Comparison of ENCODE assay signal across 8 mouse cellular contexts in the genomic region with DNA sequence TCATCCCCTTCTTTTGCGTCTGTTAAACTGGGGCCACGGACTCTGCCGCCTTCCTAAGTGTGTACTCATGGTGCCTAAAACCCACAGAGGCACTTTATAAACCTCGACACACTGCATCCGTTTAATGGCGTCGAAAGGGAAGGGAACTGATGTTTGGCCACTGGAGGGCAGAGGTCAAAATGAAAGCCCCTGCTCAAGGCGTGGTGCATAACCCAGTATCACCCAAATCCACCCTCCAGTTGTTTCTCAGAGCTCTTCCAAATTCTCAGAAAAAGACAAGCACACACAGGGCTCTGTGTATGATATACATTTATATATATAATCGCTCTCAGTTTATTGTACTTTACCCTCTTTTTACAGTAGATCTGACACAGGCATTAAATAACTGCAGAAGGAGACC. TPM values are rescaled to one million over a fixed set of nuclear protein-coding genes. Genes with fewer than 3 reads are reported as not detected.
A peak's percentile ranks its signal among the peaks of the same experiment; 100 is the strongest.
DNase-seq lines count a peak whose midpoint lies in the region; ATAC-seq and TF ChIP-seq lines count a peak whose summit lies in the region.

No protein-coding gene starts in this region.

- no peak for TF ChIP-seq CTCF in gastrocnemius, adult 2 months (IDR thresholded peaks at IDR 0.05)

- H3K4me2 ChIP-seq in midbrain, embryonic 11.5 days = no peak overlapping the region
- no peak overlapping the region for H3K4me2 ChIP-seq in limb, embryonic 15.5 days

- H3K9ac ChIP-seq in midbrain, embryonic 11.5 days (ENCODE audit: low read length) = no peak overlapping the region; the same call in 1 of the 2 replicates
- no peak overlapping the region for H3K9ac ChIP-seq in limb, embryonic 15.5 days

- peak overlapping the region; percentile 87 for H3K4me3 ChIP-seq in gastrocnemius, adult 2 months
- peak overlapping the region; percentile 28 for H3K4me3 ChIP-seq in midbrain, embryonic 10.5 days
- H3K4me3 ChIP-seq in midbrain, embryonic 11.5 days (ENCODE audit: low read depth, low read length) = no peak overlapping the region
- H3K4me3 ChIP-seq in limb, embryonic 15.5 days = no peak overlapping the region

- peaks cover 28% of the 10 kb centered on the region for H3K4me1 ChIP-seq in midbrain, embryonic 10.5 days
- peaks cover 16% of the 10 kb centered on the region for H3K4me1 ChIP-seq in midbrain, embryonic 11.5 days (ENCODE audit: control insufficient read depth, insufficient read depth, low read length)
- H3K4me1 ChIP-seq in limb, embryonic 15.5 days = peaks cover 25% of the 10 kb centered on the region

- peaks cover 17% of the 10 kb centered on the region for H3K36me3 ChIP-seq in midbrain, embryonic 10.5 days
- no peaks in the 10 kb centered on the region for H3K36me3 ChIP-seq in midbrain, embryonic 11.5 days (ENCODE audit: control insufficient read depth, insufficient read depth, low read length)
- peaks cover 8% of the 10 kb centered on the region; the same call in 1 of the 2 replicates for H3K36me3 ChIP-seq in limb, embryonic 15.5 days

- 5% methylated on average over 9 of the region's 9 CpGs for WGBS in midbrain, embryonic 10.5 days
- WGBS in midbrain, embryonic 11.5 days = 9% methylated on average over 9 of the region's 9 CpGs
- WGBS in limb, embryonic 15.5 days = 15% methylated on average over 9 of the region's 9 CpGs

- ATAC-seq in midbrain, embryonic 11.5 days (ENCODE audit: low FRiP score) = no peak
- no peak for ATAC-seq in limb, embryonic 15.5 days (ENCODE audit: insufficient number of reproducible peaks, low FRiP score, low TSS enrichment, low read depth)
- ATAC-seq in cerebellum, adult (ENCODE audit: insufficient number of reproducible peaks, low FRiP score, low TSS enrichment) = no peak

- H3K27me3 ChIP-seq in midbrain, embryonic 10.5 days (ENCODE audit: low read depth, poor library complexity, severe bottlenecking) = peaks cover 24% of the 10 kb centered on the region
- no peaks in the 10 kb centered on the region for H3K27me3 ChIP-seq in midbrain, embryonic 11.5 days (ENCODE audit: control insufficient read depth, insufficient read depth, low read length)
- H3K27me3 ChIP-seq in limb, embryonic 15.5 days = no peaks in the 10 kb centered on the region

- H3K27ac ChIP-seq in gastrocnemius, adult 2 months = peak overlapping the region; percentile 93
- H3K27ac ChIP-seq in midbrain, embryonic 10.5 days (replicated peaks) = peak overlapping the region; percentile 81
- H3K27ac ChIP-seq in midbrain, embryonic 11.5 days (ENCODE audit: low read depth, low read length) = no peak overlapping the region
- peak overlapping the region; percentile 77 for H3K27ac ChIP-seq in limb, embryonic 15.5 days

- no peaks in the 10 kb centered on the region for H3K9me3 ChIP-seq in midbrain, embryonic 10.5 days (replicated peaks)
- no peaks in the 10 kb centered on the region for H3K9me3 ChIP-seq in midbrain, embryonic 11.5 days (ENCODE audit: control insufficient read depth, low read length)
- H3K9me3 ChIP-seq in limb, embryonic 15.5 days = no peaks in the 10 kb centered on the region

- DNase-seq in gastrocnemius, adult 2 months = no peak
- DNase-seq in gastrocnemius, postnatal 4 days (ENCODE audit: low spot score in 2 of 2) = no peak
- DNase-seq in midbrain, embryonic 10.5 days (ENCODE audit: low spot score) = no peak
- DNase-seq in midbrain, embryonic 11.5 days (ENCODE audit: low spot score, missing footprints) = no peak
- no peak for DNase-seq in thymus, postnatal 14 days
- DNase-seq in gastrocnemius, postnatal 25 days = no peak

- intact Hi-C loops in gastrocnemius, adult 2 months (cut with DNase I) = no loop called here

RNA-seq across cellular contexts. Expression of a gene that starts 6.3 kb away (rescaled TPM):
- 100 to 1,000 TPM; 271 to 389 TPM for total RNA-seq in gastrocnemius, adult 2 months (2021)
- 100 to 1,000 TPM; 227 to 249 TPM for total RNA-seq in gastrocnemius, postnatal 4 days (2021)
- 6.0 and 8.6 TPM in 2 replicates for polyA plus RNA-seq in midbrain, embryonic 10.5 days (2016; fragmentation: Nextera tagmentation; extraction: Ambion mirVana)
- polyA plus RNA-seq in midbrain, embryonic 11.5 days (2014; fragmentation: Nextera tagmentation; extraction: Ambion mirVana) = 10.4 and 12.2 TPM in 2 replicates
- polyA plus RNA-seq in limb, embryonic 15.5 days (2015; fragmentation: Nextera tagmentation; extraction: Ambion mirVana) = 8.2 and 10.5 TPM in 2 replicates
- 100 to 1,000 TPM; 365 to 378 TPM for total RNA-seq in gastrocnemius, postnatal 25 days (2021)

RNA-seq across cellular contexts. Expression of a gene that starts 18.3 kb away (rescaled TPM):
- total RNA-seq in gastrocnemius, adult 2 months (2021) = not detected
- not detected for total RNA-seq in gastrocnemius, postnatal 4 days (2021)
- not detected in 2 replicates for polyA plus RNA-seq in midbrain, embryonic 10.5 days (2016; fragmentation: Nextera tagmentation; extraction: Ambion mirVana)
- polyA plus RNA-seq in midbrain, embryonic 11.5 days (2014; fragmentation: Nextera tagmentation; extraction: Ambion mirVana) = not detected in 2 replicates
- polyA plus RNA-seq in limb, embryonic 15.5 days (2015; fragmentation: Nextera tagmentation; extraction: Ambion mirVana) = not detected in 2 replicates
- total RNA-seq in gastrocnemius, postnatal 25 days (2021) = under 1 TPM in 1 of 2 experiments, not detected in 1; 0.62 TPM

RNA-seq across cellular contexts. Expression of a gene that starts 19.3 kb away (rescaled TPM):
- 10 to 100 TPM; 12.9 to 16.5 TPM for total RNA-seq in gastrocnemius, adult 2 months (2021)
- total RNA-seq in gastrocnemius, postnatal 4 days (2021) = 10 to 100 TPM; 51.1 to 51.9 TPM
- 148 and 166 TPM in 2 replicates for polyA plus RNA-seq in midbrain, embryonic 10.5 days (2016; fragmentation: Nextera tagmentation; extraction: Ambion mirVana)
- polyA plus RNA-seq in midbrain, embryonic 11.5 days (2014; fragmentation: Nextera tagmentation; extraction: Ambion mirVana) = 144 and 147 TPM in 2 replicates
- 132 and 134 TPM in 2 replicates for polyA plus RNA-seq in limb, embryonic 15.5 days (2015; fragmentation: Nextera tagmentation; extraction: Ambion mirVana)
- 10 to 100 TPM; 12.2 to 12.7 TPM for total RNA-seq in gastrocnemius, postnatal 25 days (2021)

RNA-seq across cellular contexts. Expression of a gene that starts 19.4 kb away (rescaled TPM):
- total RNA-seq in gastrocnemius, adult 2 months (2021) = 1 to 10 TPM; 3.2 to 3.4 TPM
- total RNA-seq in gastrocnemius, postnatal 4 days (2021) = 1 to 10 TPM; 6.8 to 7.9 TPM
- polyA plus RNA-seq in midbrain, embryonic 10.5 days (2016; fragmentation: Nextera tagmentation; extraction: Ambion mirVana) = 45.0 and 50.7 TPM in 2 replicates
- polyA plus RNA-seq in midbrain, embryonic 11.5 days (2014; fragmentation: Nextera tagmentation; extraction: Ambion mirVana) = 35.1 and 36.4 TPM in 2 replicates
- polyA plus RNA-seq in limb, embryonic 15.5 days (2015; fragmentation: Nextera tagmentation; extraction: Ambion mirVana) = 23.6 and 24.8 TPM in 2 replicates
- total RNA-seq in gastrocnemius, postnatal 25 days (2021) = 1 to 10 TPM; 3.4 to 3.7 TPM

RNA-seq across cellular contexts. Expression of a gene that starts 22.4 kb away (rescaled TPM):
- total RNA-seq in gastrocnemius, adult 2 months (2021) = 1 to 10 TPM; 2.6 to 3.2 TPM
- total RNA-seq in gastrocnemius, postnatal 4 days (2021) = 1 to 10 TPM; 7.8 to 8.8 TPM
- 16.1 and 20.6 TPM in 2 replicates for polyA plus RNA-seq in midbrain, embryonic 10.5 days (2016; fragmentation: Nextera tagmentation; extraction: Ambion mirVana)
- 13.1 and 16.8 TPM in 2 replicates for polyA plus RNA-seq in midbrain, embryonic 11.5 days (2014; fragmentation: Nextera tagmentation; extraction: Ambion mirVana)
- 15.7 and 16.2 TPM in 2 replicates for polyA plus RNA-seq in limb, embryonic 15.5 days (2015; fragmentation: Nextera tagmentation; extraction: Ambion mirVana)
- total RNA-seq in gastrocnemius, postnatal 25 days (2021) = 1 to 10 TPM; 2.3 to 2.8 TPM

Comparison
In these comparisons a context has a peak if more than half of its experiments do, and no peak if none do; other contexts are left out.
1. H3K4me3 ChIP-seq: peak in gastrocnemius, adult 2 months (single experiment) and midbrain, embryonic 10.5 days (single experiment); none in midbrain, embryonic 11.5 days (single experiment) and limb, embryonic 15.5 days (single experiment).